Mouse (Mus musculus): ENCODE measurements at regions not wholly inside any gene's neighbourhood (a gene's known extent, or its start where the extent isn't known, plus 50 kb on each side); places are given as distances from the start of the nearest gene placed in this dataset.

- H3K4me3 ChIP-seq (ENCODE audit: insufficient read depth, low read depth, low read length) = no peak overlapping the region
- no peaks in the 10 kb centered on the region for H3K27me3 ChIP-seq (replicated peaks; ENCODE audit: control insufficient read depth, insufficient read depth, low read length)
- H3K27ac ChIP-seq (ENCODE audit: insufficient read depth, low read depth, low read length) = no peak overlapping the region
- H3K36me3 ChIP-seq (ENCODE audit: control insufficient read depth, insufficient read depth, low read length) = no peaks in the 10 kb centered on the region
- TF ChIP-seq CTCF (conservative IDR thresholded peaks at IDR 0.05; ENCODE audit: insufficient read depth, insufficient read length, low read depth, low read length) = no peak
- TF ChIP-seq POLR2A (IDR thresholded peaks at IDR 0.05; ENCODE audit: low read depth, low read length) = no peak
- WGBS = 30% methylated on average over 9 of the region's 9 CpGs
- peak; percentile 58 for DNase-seq
- peaks cover 12% of the 10 kb centered on the region; the same call in 1 of the 2 replicates for H3K4me1 ChIP-seq (ENCODE audit: control insufficient read depth, insufficient read depth, low read length)
These were observed 639.4 kb upstream of the Adam5 start for GRCm38 (mm10) chr8:25463532-25463931.

DNA sequence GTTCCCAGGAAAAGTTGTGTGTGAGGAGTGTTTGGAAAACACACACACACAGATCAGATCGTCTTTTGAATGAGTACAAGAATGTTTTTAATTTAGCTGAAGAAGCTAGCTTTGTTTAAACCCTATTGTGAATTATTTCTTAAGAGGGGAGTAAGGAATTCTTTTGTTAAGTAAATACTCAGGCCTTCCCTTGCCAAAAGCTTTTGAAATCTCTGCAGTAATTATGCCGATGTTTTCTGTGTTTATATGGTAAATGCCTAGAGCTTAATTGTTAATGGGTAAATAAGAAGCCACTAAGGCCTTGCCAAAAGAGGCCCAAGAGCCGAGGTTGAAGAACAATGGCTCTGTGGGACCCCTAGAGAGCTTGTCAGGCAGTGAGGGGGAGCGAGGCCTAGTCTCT is 638.3 kb upstream of the Adam5 start:
- no peak overlapping the region for H3K27ac ChIP-seq (ENCODE audit: insufficient read depth, low read depth, low read length)
- H3K36me3 ChIP-seq (ENCODE audit: control insufficient read depth, insufficient read depth, low read length) = no peaks in the 10 kb centered on the region
- H3K27me3 ChIP-seq (replicated peaks; ENCODE audit: control insufficient read depth, insufficient read depth, low read length) = no peaks in the 10 kb centered on the region
- 60% methylated on average over 4 of the region's 4 CpGs for WGBS
- TF ChIP-seq CTCF (conservative IDR thresholded peaks at IDR 0.05; ENCODE audit: insufficient read depth, insufficient read length, low read depth, low read length) (no peak), POLR2A (IDR thresholded peaks at IDR 0.05; ENCODE audit: low read depth, low read length) (no peak)
- peaks cover 12% of the 10 kb centered on the region; the same call in 1 of the 2 replicates for H3K4me1 ChIP-seq (ENCODE audit: control insufficient read depth, insufficient read depth, low read length)
- H3K4me3 ChIP-seq (ENCODE audit: insufficient read depth, low read depth, low read length) = no peak overlapping the region
- DNase-seq = no peak

- no peak for DNase-seq
- TF ChIP-seq POLR2A (IDR thresholded peaks at IDR 0.05; ENCODE audit: low read depth, low read length) (no peak), CTCF (conservative IDR thresholded peaks at IDR 0.05; ENCODE audit: insufficient read depth, insufficient read length, low read depth, low read length) (no peak)
- no peak overlapping the region for H3K27ac ChIP-seq (ENCODE audit: insufficient read depth, low read depth, low read length)
- WGBS = 66% methylated on average over 6 of the region's 6 CpGs
- no peak overlapping the region for H3K4me3 ChIP-seq (ENCODE audit: insufficient read depth, low read depth, low read length)
- H3K36me3 ChIP-seq (ENCODE audit: control insufficient read depth, insufficient read depth, low read length) = no peaks in the 10 kb centered on the region
- H3K4me1 ChIP-seq (ENCODE audit: control insufficient read depth, insufficient read depth, low read length) = no peaks in the 10 kb centered on the region
- no peaks in the 10 kb centered on the region for H3K27me3 ChIP-seq (replicated peaks; ENCODE audit: control insufficient read depth, insufficient read depth, low read length)
These were observed 631.5 kb upstream of the Adam5 start for GRCm38 (mm10) chr8:25455644-25456043.

DNA sequence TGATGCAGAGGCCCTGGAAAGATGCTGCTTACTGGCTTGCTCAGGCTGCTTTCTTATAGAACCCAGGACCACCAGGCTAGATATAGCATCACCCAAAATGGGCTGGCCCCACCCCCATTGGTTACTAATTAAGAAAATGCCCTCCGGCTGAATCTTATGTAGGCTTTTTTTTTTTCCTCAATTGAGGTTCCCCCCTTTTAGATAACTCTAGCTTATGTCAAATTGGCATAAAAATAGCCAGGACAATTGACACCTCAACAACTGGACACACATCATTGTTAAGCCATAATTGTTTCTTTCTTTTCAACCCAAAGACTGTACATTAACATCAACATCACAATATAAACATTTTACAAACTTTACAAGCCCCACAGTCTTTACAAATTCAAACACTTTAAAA is 630.8 kb upstream of the Adam5 start:
- Histone ChIP-seq H3K27ac (ENCODE audit: insufficient read depth, low read depth, low read length) (no peak overlapping the region), H3K36me3 (ENCODE audit: control insufficient read depth, insufficient read depth, low read length) (no peaks in the 10 kb centered on the region), H3K4me1 (ENCODE audit: control insufficient read depth, insufficient read depth, low read length) (no peaks in the 10 kb centered on the region), H3K27me3 (replicated peaks; ENCODE audit: control insufficient read depth, insufficient read depth, low read length) (no peaks in the 10 kb centered on the region), H3K4me3 (ENCODE audit: insufficient read depth, low read depth, low read length) (no peak overlapping the region)
- DNase-seq = no peak
- 89% methylated on average over 1 of the region's 1 CpGs for WGBS
- TF ChIP-seq CTCF (conservative IDR thresholded peaks at IDR 0.05; ENCODE audit: insufficient read depth, insufficient read length, low read depth, low read length) (no peak), POLR2A (IDR thresholded peaks at IDR 0.05; ENCODE audit: low read depth, low read length) (no peak)

DNA sequence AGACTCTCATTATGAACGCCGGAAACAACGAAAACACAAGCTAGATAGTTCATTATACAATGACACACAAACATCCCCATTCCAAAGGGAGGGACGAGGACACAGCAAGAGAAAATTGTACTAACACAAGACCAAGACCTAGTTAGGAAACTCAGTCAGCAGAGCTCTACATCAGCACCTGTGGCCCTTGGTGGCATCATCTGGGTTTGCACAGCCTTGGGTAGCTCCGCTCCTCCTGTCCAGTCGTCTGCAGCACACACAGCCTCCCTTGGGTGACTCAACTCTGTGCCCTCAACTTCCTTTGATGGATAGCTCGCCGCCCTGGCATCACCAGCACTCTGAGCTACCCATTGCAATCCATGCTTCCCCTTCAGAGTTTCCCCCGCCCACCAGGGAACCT is 629.7 kb upstream of the Adam5 start:
- Histone ChIP-seq H3K4me3 (ENCODE audit: insufficient read depth, low read depth, low read length) (no peak overlapping the region), H3K27me3 (replicated peaks; ENCODE audit: control insufficient read depth, insufficient read depth, low read length) (no peaks in the 10 kb centered on the region), H3K36me3 (ENCODE audit: control insufficient read depth, insufficient read depth, low read length) (no peaks in the 10 kb centered on the region), H3K27ac (ENCODE audit: insufficient read depth, low read depth, low read length) (no peak overlapping the region), H3K4me1 (ENCODE audit: control insufficient read depth, insufficient read depth, low read length) (no peaks in the 10 kb centered on the region)
- 93% methylated on average over 9 of the region's 9 CpGs for WGBS
- no peak for DNase-seq
- TF ChIP-seq POLR2A (IDR thresholded peaks at IDR 0.05; ENCODE audit: low read depth, low read length) (no peak), CTCF (conservative IDR thresholded peaks at IDR 0.05; ENCODE audit: insufficient read depth, insufficient read length, low read depth, low read length) (no peak)

GRCm38 (mm10) chr8:25450544-25450943 is 626.4 kb upstream of the Adam5 start:
- Histone ChIP-seq H3K4me3 (ENCODE audit: insufficient read depth, low read depth, low read length) (no peak overlapping the region), H3K27ac (ENCODE audit: insufficient read depth, low read depth, low read length) (no peak overlapping the region), H3K27me3 (replicated peaks; ENCODE audit: control insufficient read depth, insufficient read depth, low read length) (no peaks in the 10 kb centered on the region), H3K36me3 (ENCODE audit: control insufficient read depth, insufficient read depth, low read length) (no peaks in the 10 kb centered on the region), H3K4me1 (ENCODE audit: control insufficient read depth, insufficient read depth, low read length) (no peaks in the 10 kb centered on the region)
- no peak for DNase-seq
- TF ChIP-seq POLR2A (IDR thresholded peaks at IDR 0.05; ENCODE audit: low read depth, low read length) = no peak
- no peak for TF ChIP-seq CTCF (conservative IDR thresholded peaks at IDR 0.05; ENCODE audit: insufficient read depth, insufficient read length, low read depth, low read length)

DNA sequence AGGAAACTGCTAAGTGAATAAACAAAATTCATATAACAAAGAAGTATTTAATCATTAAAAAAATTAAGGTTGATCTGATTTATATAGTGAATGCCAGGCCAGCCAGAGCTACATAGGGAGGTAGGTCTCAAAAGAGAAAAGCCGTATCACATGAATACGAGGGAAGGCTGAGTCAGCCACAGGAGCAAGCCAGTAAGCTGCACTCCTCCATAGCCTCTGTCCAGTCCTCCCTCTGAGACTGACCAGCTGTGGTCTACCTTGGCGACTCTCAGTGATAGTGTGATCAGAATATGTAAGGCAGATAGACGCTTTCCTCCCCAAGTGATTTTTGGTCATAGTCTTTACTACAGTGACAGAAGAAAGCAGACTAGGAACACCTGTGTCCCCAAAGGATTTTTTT is 625.4 kb upstream of the Adam5 start:
- no peak overlapping the region for H3K4me3 ChIP-seq (ENCODE audit: insufficient read depth, low read depth, low read length)
- H3K27me3 ChIP-seq (replicated peaks; ENCODE audit: control insufficient read depth, insufficient read depth, low read length) = no peaks in the 10 kb centered on the region
- no peak for DNase-seq
- H3K4me1 ChIP-seq (ENCODE audit: control insufficient read depth, insufficient read depth, low read length) = no peaks in the 10 kb centered on the region
- H3K27ac ChIP-seq (ENCODE audit: insufficient read depth, low read depth, low read length) = no peak overlapping the region
- TF ChIP-seq CTCF (conservative IDR thresholded peaks at IDR 0.05; ENCODE audit: insufficient read depth, insufficient read length, low read depth, low read length) = no peak
- no peak for TF ChIP-seq POLR2A (IDR thresholded peaks at IDR 0.05; ENCODE audit: low read depth, low read length)
- H3K36me3 ChIP-seq (ENCODE audit: control insufficient read depth, insufficient read depth, low read length) = no peaks in the 10 kb centered on the region
- 85% methylated on average over 4 of the region's 4 CpGs for WGBS

DNA sequence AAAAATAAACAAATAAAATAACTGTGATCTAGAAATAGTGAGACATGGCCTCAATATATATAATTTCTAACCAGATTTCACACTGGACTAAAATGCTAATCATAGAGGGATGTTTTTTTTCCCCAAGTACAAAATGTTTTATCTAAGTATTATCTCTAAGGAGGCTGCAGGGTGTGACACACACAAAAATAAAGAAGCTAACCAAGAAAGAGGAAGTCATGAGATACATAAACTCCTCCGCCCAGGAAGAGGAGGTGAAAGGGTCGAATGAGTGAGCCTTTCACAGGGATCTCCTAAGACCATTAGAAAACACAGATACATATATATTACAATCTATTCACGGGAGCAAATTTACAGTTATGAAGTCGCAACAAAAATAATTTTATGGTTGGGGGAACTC is 623.7 kb upstream of the Adam5 start:
- Histone ChIP-seq H3K4me1 (ENCODE audit: control insufficient read depth, insufficient read depth, low read length) (no peaks in the 10 kb centered on the region), H3K27ac (ENCODE audit: insufficient read depth, low read depth, low read length) (no peak overlapping the region), H3K4me3 (ENCODE audit: insufficient read depth, low read depth, low read length) (no peak overlapping the region), H3K27me3 (replicated peaks; ENCODE audit: control insufficient read depth, insufficient read depth, low read length) (no peaks in the 10 kb centered on the region), H3K36me3 (ENCODE audit: control insufficient read depth, insufficient read depth, low read length) (no peaks in the 10 kb centered on the region)
- TF ChIP-seq POLR2A (IDR thresholded peaks at IDR 0.05; ENCODE audit: low read depth, low read length) = no peak
- no peak for TF ChIP-seq CTCF (conservative IDR thresholded peaks at IDR 0.05; ENCODE audit: insufficient read depth, insufficient read length, low read depth, low read length)
- DNase-seq = peak; percentile 32
- WGBS = 49% methylated on average over 4 of the region's 4 CpGs

All from kidney, adult 2 months (tissue).